Mouse (Mus musculus): ENCODE measurements around the gene Chrm3. TPM values are rescaled to one million over a fixed set of nuclear protein-coding genes. Genes with fewer than 3 reads are reported as not detected.
A peak's percentile ranks its signal among the peaks of the same experiment; 100 is the strongest.

Gene Chrm3
- polyA plus RNA-seq, 1 experiment from 2014 or later = 0.31 TPM

- Histone ChIP-seq H3K9ac (ENCODE audit: low read length) (no peak overlapping the region), H3K4me1 (replicated peaks; ENCODE audit: control insufficient read depth, insufficient read depth, low read length) (peaks cover 8% of the 10 kb centered on the region), H3K27me3 (ENCODE audit: control insufficient read depth, insufficient read depth, low read depth, low read length) (no peaks in the 10 kb centered on the region), H3K9me3 (ENCODE audit: control insufficient read depth, low read length) (no peaks in the 10 kb centered on the region), H3K4me2 (ENCODE audit: low read depth, low read length) (no peak overlapping the region), H3K36me3 (ENCODE audit: control insufficient read depth, insufficient read depth, low read length) (no peaks in the 10 kb centered on the region), H3K27ac (ENCODE audit: low read length) (no peak overlapping the region), H3K4me3 (ENCODE audit: low read length) (no peak overlapping the region)
- WGBS = 81% methylated on average over 10 of the region's 10 CpGs
- no peak for ATAC-seq (ENCODE audit: low read depth)
Measured at GRCm38 (mm10) chr13:10068927-10069580, 291.6 kb downstream of the Chrm3 start.

GRCm38 (mm10) chr13:10066829-10067618 is 293.6 kb downstream of the Chrm3 start:
- H3K4me3 ChIP-seq (ENCODE audit: low read length) = no peak overlapping the region
- ATAC-seq (ENCODE audit: low read depth) = peak; percentile 77
- H3K27ac ChIP-seq (ENCODE audit: low read length) = peak overlapping the region; percentile 36; the same call in 1 of the 2 replicates
- H3K36me3 ChIP-seq (ENCODE audit: control insufficient read depth, insufficient read depth, low read length) = no peaks in the 10 kb centered on the region
- peaks cover 8% of the 10 kb centered on the region for H3K4me1 ChIP-seq (replicated peaks; ENCODE audit: control insufficient read depth, insufficient read depth, low read length)
- no peaks in the 10 kb centered on the region for H3K27me3 ChIP-seq (ENCODE audit: control insufficient read depth, insufficient read depth, low read depth, low read length)
- WGBS = 31% methylated on average over 12 of the region's 12 CpGs
- no peak overlapping the region for H3K9ac ChIP-seq (ENCODE audit: low read length)
- H3K9me3 ChIP-seq (ENCODE audit: control insufficient read depth, low read length) = no peaks in the 10 kb centered on the region
- no peak overlapping the region for H3K4me2 ChIP-seq (ENCODE audit: low read depth, low read length)

- no peak for ATAC-seq (ENCODE audit: low read depth)
- no peaks in the 10 kb centered on the region for H3K9me3 ChIP-seq (ENCODE audit: control insufficient read depth, low read length)
- no peaks in the 10 kb centered on the region for H3K27me3 ChIP-seq (ENCODE audit: control insufficient read depth, insufficient read depth, low read depth, low read length)
- no peak overlapping the region for H3K4me2 ChIP-seq (ENCODE audit: low read depth, low read length)
- 75% methylated on average over 2 of the region's 2 CpGs for WGBS
- no peak overlapping the region for H3K4me3 ChIP-seq (ENCODE audit: low read length)
- H3K9ac ChIP-seq (ENCODE audit: low read length) = no peak overlapping the region
- peaks cover 2% of the 10 kb centered on the region; the same call in 1 of the 2 replicates for H3K4me1 ChIP-seq (replicated peaks; ENCODE audit: control insufficient read depth, insufficient read depth, low read length)
- no peaks in the 10 kb centered on the region for H3K36me3 ChIP-seq (ENCODE audit: control insufficient read depth, insufficient read depth, low read length)
- no peak overlapping the region for H3K27ac ChIP-seq (ENCODE audit: low read length)
Measured at GRCm38 (mm10) chr13:10065776-10066175, 294.9 kb downstream of the Chrm3 start.

DNA sequence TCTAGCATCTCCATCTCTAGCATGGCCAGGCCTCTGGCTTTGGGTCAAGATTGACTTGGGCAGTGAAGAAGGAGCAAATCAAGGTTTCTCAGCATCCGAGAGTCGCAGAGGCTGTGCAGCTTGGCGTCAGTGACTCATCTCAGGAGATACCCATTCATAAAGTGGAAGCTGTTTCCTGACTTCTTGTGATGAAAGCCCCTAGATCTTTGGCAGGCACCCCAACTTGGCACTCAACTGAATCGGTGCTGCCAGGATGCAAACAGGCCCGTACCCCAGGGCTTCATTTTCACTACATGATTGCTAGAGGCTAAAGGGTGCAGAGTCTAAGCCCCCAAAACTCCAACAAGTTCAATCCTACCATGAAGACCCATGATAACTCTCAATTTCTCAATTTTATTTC is 298.0 kb downstream of the Chrm3 start:
- H3K36me3 ChIP-seq (ENCODE audit: control insufficient read depth, insufficient read depth, low read length) = no peaks in the 10 kb centered on the region
- H3K4me1 ChIP-seq (replicated peaks; ENCODE audit: control insufficient read depth, insufficient read depth, low read length) = peaks cover 2% of the 10 kb centered on the region; the same call in 1 of the 2 replicates
- ATAC-seq (ENCODE audit: low read depth) = no peak
- no peak overlapping the region for H3K4me2 ChIP-seq (ENCODE audit: low read depth, low read length)
- no peak overlapping the region for H3K9ac ChIP-seq (ENCODE audit: low read length)
- no peak overlapping the region for H3K27ac ChIP-seq (ENCODE audit: low read length)
- H3K9me3 ChIP-seq (ENCODE audit: control insufficient read depth, low read length) = no peaks in the 10 kb centered on the region
- WGBS = 66% methylated on average over 5 of the region's 5 CpGs
- no peak overlapping the region for H3K4me3 ChIP-seq (ENCODE audit: low read length)
- no peaks in the 10 kb centered on the region for H3K27me3 ChIP-seq (ENCODE audit: control insufficient read depth, insufficient read depth, low read depth, low read length)

DNA sequence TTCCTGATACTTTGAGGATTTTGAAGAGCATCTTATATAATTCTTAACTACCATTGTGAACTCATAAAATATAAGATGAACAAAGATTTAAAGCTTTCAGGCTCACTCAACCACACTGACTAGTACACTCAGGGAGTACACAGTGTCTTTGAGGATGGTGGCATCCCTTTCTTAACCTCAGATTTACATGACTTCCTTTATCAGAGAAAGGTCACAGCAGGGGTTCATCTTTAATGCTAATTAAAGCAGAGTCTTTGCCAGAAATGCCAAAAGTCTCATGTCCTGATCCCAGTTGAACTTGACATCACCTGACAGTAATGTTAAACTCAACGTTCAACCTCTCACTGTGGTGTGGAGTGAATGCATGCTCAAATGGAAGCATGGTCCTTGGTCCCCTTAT is 301.7 kb downstream of the Chrm3 start:
- Histone ChIP-seq H3K4me2 (ENCODE audit: low read depth, low read length) (no peak overlapping the region), H3K4me3 (ENCODE audit: low read length) (no peak overlapping the region), H3K36me3 (ENCODE audit: control insufficient read depth, insufficient read depth, low read length) (no peaks in the 10 kb centered on the region), H3K4me1 (replicated peaks; ENCODE audit: control insufficient read depth, insufficient read depth, low read length) (no peaks in the 10 kb centered on the region), H3K9me3 (ENCODE audit: control insufficient read depth, low read length) (0 out of 2 replicates have a peak, but pooled peaks cover 2% of the 10 kb centered on the region), H3K9ac (ENCODE audit: low read length) (no peak overlapping the region), H3K27ac (ENCODE audit: low read length) (no peak overlapping the region), H3K27me3 (ENCODE audit: control insufficient read depth, insufficient read depth, low read depth, low read length) (no peaks in the 10 kb centered on the region)
- WGBS = 36% methylated on average over 1 of the region's 1 CpGs
- ATAC-seq (ENCODE audit: low read depth) = no peak

- Histone ChIP-seq H3K4me2 (ENCODE audit: low read depth, low read length) (no peak overlapping the region), H3K9ac (ENCODE audit: low read length) (no peak overlapping the region), H3K9me3 (ENCODE audit: control insufficient read depth, low read length) (0 out of 2 replicates have a peak, but pooled peaks cover 2% of the 10 kb centered on the region), H3K4me1 (replicated peaks; ENCODE audit: control insufficient read depth, insufficient read depth, low read length) (no peaks in the 10 kb centered on the region), H3K4me3 (ENCODE audit: low read length) (no peak overlapping the region), H3K36me3 (ENCODE audit: control insufficient read depth, insufficient read depth, low read length) (no peaks in the 10 kb centered on the region), H3K27me3 (ENCODE audit: control insufficient read depth, insufficient read depth, low read depth, low read length) (no peaks in the 10 kb centered on the region), H3K27ac (ENCODE audit: low read length) (no peak overlapping the region)
- 33% methylated on average over 2 of the region's 2 CpGs for WGBS
- ATAC-seq (ENCODE audit: low read depth) = peak; percentile 96
Measured at GRCm38 (mm10) chr13:10057644-10058198, 302.9 kb downstream of the Chrm3 start.

DNA sequence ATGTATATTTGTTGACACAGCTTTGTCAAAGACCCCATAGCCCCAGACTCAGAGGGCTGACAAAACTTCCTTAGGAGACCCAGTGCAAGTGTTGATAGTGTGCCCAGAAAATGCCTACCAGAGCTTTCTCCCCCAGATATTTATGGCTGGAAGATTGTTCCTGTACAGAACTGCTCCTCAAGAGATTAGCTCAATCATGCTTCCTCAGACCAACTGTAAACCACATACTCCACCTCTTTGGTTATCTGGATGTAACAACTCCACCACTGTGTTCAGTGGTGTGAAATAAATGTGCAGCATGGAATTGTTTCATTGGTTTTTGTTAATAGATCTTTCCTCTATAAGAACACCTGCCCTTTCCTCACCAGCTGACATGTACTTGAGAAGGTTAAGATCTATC is 306.6 kb downstream of the Chrm3 start:
- no peak for ATAC-seq (ENCODE audit: low read depth)
- H3K36me3 ChIP-seq (ENCODE audit: control insufficient read depth, insufficient read depth, low read length) = no peaks in the 10 kb centered on the region

GRCm38 (mm10) chr13:10053301-10053889 is 307.3 kb downstream of the Chrm3 start:
- Histone ChIP-seq H3K4me2 (ENCODE audit: low read depth, low read length) (no peak overlapping the region), H3K9me3 (ENCODE audit: control insufficient read depth, low read length) (0 out of 2 replicates have a peak, but pooled peaks cover 2% of the 10 kb centered on the region), H3K27me3 (ENCODE audit: control insufficient read depth, insufficient read depth, low read depth, low read length) (no peaks in the 10 kb centered on the region), H3K27ac (ENCODE audit: low read length) (no peak overlapping the region), H3K4me3 (ENCODE audit: low read length) (no peak overlapping the region), H3K9ac (ENCODE audit: low read length) (no peak overlapping the region), H3K36me3 (ENCODE audit: control insufficient read depth, insufficient read depth, low read length) (no peaks in the 10 kb centered on the region), H3K4me1 (replicated peaks; ENCODE audit: control insufficient read depth, insufficient read depth, low read length) (no peaks in the 10 kb centered on the region)
- no peak for ATAC-seq (ENCODE audit: low read depth)
- WGBS = 77% methylated on average over 8 of the region's 8 CpGs

More for the DNA sequence above, 306.6 kb downstream of the Chrm3 start:
- no peak overlapping the region for H3K4me3 ChIP-seq (ENCODE audit: low read length)
- no peak overlapping the region for H3K4me2 ChIP-seq (ENCODE audit: low read depth, low read length)
- H3K27ac ChIP-seq (ENCODE audit: low read length) = no peak overlapping the region
- H3K4me1 ChIP-seq (replicated peaks; ENCODE audit: control insufficient read depth, insufficient read depth, low read length) = no peaks in the 10 kb centered on the region
- no peaks in the 10 kb centered on the region for H3K27me3 ChIP-seq (ENCODE audit: control insufficient read depth, insufficient read depth, low read depth, low read length)
- H3K9me3 ChIP-seq (ENCODE audit: control insufficient read depth, low read length) = 0 out of 2 replicates have a peak, but pooled peaks cover 2% of the 10 kb centered on the region
- H3K9ac ChIP-seq (ENCODE audit: low read length) = no peak overlapping the region
